Mouse (Mus musculus): ENCODE data around the gene Rarb.

DNA sequence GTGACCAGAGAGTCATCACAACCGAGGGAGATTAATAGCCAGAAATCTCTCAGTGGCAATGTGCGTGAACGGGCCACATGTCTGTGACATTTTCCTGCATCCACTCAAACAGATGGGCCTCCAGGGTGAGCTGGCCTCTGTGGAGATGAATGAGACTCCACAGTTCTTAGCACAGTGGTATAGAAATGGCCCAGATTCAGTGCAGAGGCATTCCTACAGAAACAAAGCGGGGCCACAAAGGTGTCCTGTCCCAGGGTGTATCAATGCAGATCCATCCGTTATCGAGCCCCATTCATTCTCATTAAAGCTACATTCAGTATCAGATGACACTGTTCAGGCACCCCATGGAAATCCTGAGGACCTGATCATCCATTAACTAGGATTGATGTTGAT lies 22.6 kb upstream of the Rarb start:
- TF ChIP-seq CTCF (IDR thresholded peaks at IDR 0.05; ENCODE audit: extremely low read depth, insufficient read depth, low read length) = no peak
- no peak for TF ChIP-seq POLR2A (IDR thresholded peaks at IDR 0.05; ENCODE audit: extremely low read depth, insufficient read depth, low read length)

All from cortical plate, adult 2 months (tissue).